Mouse (Mus musculus): ENCODE results near the gene Zscan21.

Zscan21 gene

GRCm38 (mm10) chr5:138132425-138133064 is 15.8 kb downstream of the Zscan21 start:
- no peak for DNase-seq

DNA sequence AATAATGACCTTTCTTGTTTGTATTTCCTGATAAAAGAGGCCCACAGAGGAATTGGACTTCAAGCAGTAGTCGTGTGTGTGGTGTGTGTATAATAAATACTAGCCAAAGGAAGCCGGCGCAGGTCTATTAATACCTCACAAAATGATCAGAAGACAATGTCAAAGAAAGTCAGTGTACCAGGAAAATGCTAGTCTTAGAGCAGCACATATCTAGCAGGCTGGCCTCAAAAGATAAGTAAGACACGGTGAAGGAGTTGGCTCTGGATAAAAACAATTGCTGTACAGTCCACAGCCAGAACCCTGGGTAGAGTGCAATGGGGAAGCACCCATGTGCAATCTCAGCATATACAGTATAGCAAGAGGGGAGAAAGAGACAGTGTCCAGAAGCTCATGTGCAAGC is 20.6 kb downstream of the Zscan21 start:
- no peak for DNase-seq

DNA sequence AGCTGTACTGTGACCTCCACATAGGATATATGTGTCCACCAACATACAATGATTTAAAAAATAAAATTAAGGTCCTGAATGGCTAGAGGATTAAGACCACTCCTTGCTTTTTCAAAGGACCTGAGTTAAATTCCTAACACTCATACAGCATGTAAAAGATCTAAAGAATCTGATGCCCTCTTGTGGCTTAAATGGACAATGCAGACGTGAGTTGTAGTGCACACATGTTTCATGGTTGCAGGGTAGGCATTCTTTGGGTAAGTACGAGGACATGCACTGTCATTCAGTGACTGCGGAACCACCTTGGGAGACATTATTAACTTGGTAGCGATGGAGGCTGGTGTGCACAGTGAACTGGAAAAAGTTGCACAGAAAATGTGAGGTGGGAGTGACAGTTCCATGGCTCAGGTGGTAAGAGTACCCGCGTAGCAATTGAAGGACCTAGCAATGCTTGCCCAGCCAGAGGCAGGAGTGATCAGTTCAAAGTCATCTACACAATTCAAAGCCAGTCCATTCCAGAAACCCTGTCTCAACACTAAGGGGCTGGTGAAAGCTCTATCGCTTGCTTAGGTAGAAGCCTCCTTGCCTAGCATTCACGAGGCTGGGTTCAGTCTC is 21.3 kb downstream of the Zscan21 start:
- peak; percentile 54 for DNase-seq

- no peak for DNase-seq
Measured at GRCm38 (mm10) chr5:138138585-138138984, 21.9 kb downstream of the Zscan21 start.

GRCm38 (mm10) chr5:138154390-138154789 is 37.7 kb downstream of the Zscan21 start:
- DNase-seq, result no peak

DNA sequence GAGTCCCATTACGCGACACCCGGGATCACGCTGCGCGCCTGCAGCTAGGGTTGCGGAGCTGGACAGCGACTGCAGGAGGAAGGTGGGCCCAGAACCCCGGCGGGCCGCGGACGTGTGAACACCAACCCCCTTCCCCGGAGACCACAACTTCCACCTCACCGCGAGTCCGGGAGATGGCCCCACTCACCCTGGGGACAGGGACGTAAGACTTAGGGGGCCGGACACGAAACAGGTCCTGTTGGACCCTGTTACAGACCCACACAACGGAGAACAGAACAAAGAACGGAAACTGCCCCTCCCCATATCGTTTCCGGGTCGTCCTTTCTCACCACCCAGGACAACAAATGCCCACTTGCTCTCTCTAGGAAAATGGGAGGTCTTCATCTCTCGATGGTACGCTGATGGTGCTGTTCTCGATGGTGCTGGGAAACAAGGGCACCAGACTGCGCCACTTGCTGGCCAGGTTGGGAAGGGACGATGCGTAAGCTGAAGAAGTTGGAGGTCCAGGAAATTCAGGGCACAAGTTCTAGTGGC is 38.8 kb downstream of the Zscan21 start, which contains the start of gene Zfp113:
Zfp113 (minus strand) TSS at position 302 of the 534 bp plus-strand sequence.
- DNase-seq, result peak; percentile 86

GRCm38 (mm10) chr5:138160224-138160762 is 43.6 kb downstream of the Zscan21 start:
- DNase-seq, result no peak

DNA sequence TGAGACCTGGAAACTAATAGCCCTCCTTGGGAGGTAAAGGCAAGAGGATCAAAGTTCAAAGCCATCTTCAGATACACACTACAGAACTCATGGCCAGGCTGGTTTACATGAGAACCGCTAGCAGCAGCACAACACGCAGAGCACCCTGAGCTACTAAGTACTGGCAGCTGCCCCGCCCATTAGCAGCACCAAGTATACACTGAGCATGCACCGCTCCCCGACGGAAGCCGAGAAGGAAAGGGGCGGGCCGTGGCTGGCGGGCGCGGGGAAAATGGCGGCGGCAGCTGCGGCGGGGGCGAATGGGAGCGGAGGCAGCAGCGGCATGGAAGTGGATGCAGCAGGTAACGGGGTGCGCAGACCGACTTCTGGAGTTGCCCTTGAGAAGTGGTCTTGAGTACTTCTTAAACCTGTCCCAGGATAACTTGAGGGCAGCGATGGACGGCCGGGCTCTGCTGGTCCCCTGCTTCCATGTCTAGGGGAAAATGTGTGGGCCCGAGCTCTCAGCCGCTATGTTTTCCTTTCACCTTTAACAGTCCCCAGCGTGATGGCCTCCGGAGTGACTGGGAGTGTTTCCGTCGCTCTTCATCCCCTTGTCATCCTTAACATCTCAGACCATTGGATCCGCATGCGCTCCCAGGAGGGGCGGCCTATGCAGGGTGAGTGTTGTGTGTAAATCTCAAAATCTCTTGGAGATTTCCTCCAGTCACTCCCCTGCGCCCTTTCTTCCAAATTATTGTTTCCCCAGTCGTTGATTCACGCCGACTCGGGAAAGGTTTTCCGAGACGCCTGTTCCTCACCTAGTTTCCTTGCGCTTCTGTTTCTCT is 44.4 kb downstream of the Zscan21 start, which contains the start of gene Cops6:
Cops6 (plus strand) TSS at position 230 of the 824 bp plus-strand sequence.
- DNase-seq, result peak; percentile 95

DNA sequence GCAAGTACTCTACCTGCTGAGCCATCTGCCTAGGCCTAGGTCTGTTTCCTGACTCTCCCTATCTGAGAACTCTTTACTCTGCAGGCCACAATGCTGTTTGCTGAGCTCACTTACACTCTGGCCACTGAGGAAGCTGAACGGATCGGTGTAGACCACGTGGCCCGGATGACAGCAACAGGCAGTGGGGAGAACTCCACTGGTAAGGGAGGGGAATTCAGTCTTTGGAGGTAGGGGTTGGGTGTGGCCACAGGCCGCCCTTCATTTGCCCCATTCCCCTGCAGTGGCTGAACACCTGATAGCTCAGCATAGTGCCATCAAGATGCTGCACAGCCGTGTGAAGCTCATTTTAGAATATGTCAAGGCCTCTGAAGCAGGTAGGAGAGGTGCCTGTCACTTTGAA is 46.3 kb downstream of the Zscan21 start:
- no peak for DNase-seq

GRCm38 (mm10) chr5:138163610-138164009 is 46.9 kb downstream of the Zscan21 start:
- DNase-seq, result no peak

DNA sequence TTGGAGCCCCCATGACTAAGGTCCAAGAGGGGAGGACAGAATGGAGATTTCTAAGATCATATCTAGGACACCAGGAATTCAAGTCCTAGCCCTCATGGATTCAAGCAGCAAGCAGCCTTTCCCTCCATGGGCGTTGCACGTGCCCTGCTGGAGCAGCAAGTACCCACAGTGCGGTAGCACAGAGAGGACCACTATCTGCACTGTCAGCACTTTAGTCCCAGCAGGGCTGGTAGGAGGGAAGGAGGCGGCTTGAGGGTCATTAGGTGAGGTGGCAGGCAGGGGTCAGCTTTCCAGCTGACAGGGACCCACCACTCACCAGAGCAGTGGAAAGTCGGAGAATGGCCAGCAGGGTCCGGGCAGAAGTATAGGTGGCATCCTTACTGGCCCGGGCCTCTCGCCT is 48.9 kb downstream of the Zscan21 start:
- no peak for DNase-seq

DNA sequence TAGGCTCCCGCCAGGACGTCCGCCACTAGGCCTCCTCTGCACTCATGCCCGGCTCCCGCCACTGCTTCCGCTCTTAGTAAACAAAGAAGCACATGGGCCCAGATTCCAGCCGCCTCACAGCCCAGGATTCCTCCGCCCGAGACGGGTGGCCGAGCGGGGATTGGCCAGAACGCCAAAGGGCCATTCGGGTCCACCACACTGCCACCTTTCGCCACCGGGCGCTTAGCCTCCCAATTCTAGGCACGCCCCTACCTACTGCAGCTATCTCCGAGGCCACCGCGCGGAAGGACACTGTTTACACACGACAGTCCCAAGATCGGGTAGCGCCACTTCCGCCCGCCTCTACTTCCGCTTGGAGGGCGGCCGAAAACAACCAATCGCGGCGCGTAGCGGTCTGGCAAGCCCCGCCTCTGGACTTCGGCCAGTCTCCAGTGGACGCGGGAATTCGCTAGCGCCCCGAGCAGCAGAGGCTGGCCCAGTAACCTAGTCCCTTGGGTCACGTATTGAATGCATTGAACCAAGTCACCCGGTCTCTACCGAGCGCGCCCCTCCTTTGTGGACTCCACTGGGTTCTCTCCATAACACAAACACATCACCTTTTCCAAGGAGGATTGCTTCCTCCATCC is 54.3 kb downstream of the Zscan21 start:
- DNase-seq, result peak; percentile 98

DNA sequence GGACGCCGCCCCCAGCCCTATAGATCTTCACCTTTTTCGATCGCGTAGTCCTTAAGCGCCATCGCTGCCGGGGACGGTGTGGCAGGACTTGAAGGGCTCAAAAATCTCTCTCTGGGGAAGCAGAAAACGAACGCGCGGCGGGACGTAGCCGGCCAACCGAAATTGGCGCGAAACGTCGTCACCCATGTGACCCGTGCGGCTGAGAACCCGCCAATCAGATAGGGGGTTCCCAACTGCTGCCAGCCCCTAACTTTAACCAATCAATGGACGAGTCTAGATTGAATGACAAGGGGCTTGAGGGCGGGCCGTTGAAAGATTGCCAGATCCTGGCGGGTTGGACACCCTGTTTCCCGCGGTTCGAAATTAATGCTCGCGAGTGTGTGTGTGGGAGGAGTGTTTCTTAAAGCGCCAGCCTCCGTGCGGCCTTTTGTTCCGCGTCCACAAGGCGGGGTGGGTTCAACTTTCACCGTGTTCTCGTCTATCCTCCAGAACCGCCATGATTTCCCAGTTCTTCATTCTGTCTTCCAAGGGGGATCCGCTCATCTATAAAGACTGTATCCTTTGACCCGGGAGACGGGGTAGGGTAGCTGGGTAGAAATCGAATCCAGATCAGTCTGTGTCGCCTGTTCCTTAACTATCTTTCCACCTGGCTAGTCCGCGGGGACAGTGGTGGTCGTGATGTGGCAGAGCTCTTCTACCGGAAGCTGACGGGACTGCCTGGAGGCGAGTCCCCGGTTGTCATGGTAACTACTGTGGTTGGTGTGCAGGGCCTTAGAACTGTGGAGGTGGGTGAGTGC is 55.2 kb downstream of the Zscan21 start, which contains the start of the genes Ap4m1 and Mcm7:
Ap4m1 (plus strand) TSS at position 308 of the 797 bp plus-strand sequence.
Mcm7 (minus strand) TSS at position 728 of the 797 bp plus-strand sequence.
- peak; percentile 99 for DNase-seq

- no peak for DNase-seq
Measured at GRCm38 (mm10) chr5:138173217-138173616, 56.5 kb downstream of the Zscan21 start.

Data from lung, postnatal 14 days (tissue).